Mouse (Mus musculus): ENCODE data around the gene Smad1.

Gene Smad1

GRCm38 (mm10) chr8:79360774-79361527 is 38.4 kb downstream of the Smad1 start:
- no peak for DNase-seq (ENCODE audit: low read depth in 1 of 2, low spot score in 2 of 2)

- DNase-seq (ENCODE audit: low read depth in 1 of 2, low spot score in 2 of 2) = no peak
Observed at GRCm38 (mm10) chr8:79360302-79360701, 39.0 kb downstream of the Smad1 start.

- no peak for DNase-seq (ENCODE audit: low read depth in 1 of 2, low spot score in 2 of 2)
Observed at GRCm38 (mm10) chr8:79355721-79356434, 43.4 kb downstream of the Smad1 start.

GRCm38 (mm10) chr8:79354009-79354408 is 45.3 kb downstream of the Smad1 start:
- DNase-seq (ENCODE audit: low read depth in 1 of 2, low spot score in 2 of 2) = no peak

DNA sequence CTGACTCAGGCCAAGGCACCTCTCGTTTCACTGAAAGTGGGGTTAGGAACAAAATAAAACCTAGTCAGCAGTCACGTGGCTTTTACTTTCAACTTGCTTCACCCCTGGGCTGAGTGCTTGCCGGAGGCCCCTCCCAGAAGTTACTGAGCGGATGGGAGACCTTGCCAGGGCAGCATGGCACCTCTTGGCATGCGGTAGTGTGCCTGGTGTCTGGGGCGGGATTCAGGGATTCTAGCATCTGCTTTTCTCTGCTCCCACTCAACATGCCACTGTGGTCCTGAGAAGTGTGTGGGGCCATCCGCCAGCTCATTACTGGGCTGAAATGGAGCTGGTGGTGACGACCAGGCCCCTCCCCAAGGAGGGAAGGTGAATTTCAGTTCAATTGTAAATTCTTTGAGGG is 47.4 kb downstream of the Smad1 start:
- no peak for DNase-seq (ENCODE audit: low read depth in 1 of 2, low spot score in 2 of 2)

- DNase-seq (ENCODE audit: low read depth in 1 of 2, low spot score in 2 of 2) = no peak
Observed at GRCm38 (mm10) chr8:79350805-79351204, 48.5 kb downstream of the Smad1 start.

- DNase-seq (ENCODE audit: low read depth in 1 of 2, low spot score in 2 of 2) = no peak
Observed at GRCm38 (mm10) chr8:79350094-79350593, 49.2 kb downstream of the Smad1 start.

DNA sequence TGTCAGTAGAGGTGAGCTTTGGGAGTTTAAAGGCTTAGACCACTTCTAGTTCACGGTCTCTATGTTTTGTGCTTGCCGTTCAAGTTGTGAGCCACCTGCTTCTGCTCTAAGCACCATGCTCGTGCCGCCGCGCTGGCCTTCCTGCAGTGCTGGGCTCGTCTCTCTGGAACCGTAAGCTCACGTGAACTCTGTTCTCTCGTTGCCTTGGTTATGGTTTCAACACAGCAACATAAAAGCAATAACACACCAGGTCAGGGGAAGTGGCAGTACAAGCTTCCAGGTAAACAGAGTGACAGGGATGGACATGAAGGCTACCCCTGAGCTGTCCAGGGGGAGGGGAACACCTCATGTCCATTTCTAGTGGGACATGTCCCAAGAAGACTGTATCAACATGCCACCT is 52.9 kb downstream of the Smad1 start:
- DNase-seq (ENCODE audit: low read depth in 1 of 2, low spot score in 2 of 2) = no peak

DNA sequence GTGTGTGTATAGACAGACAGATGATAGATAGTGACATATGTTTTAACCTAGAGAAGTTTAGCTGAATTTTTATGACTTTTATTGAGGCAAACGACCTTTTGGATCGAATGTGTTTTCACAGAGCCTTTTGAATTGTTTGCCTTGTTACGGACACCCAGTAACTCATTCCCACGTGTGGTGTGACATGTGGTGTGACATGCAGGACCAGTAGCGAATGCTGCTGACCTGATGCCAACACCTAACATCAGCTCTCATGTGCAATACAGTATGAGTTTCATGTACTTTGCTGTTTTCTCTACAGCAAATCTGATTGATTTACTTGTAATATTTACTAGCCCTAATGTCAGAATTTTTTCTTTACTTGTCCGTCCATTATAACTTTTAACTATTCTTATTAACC is 53.5 kb downstream of the Smad1 start:
- no peak for DNase-seq (ENCODE audit: low read depth in 1 of 2, low spot score in 2 of 2)

- DNase-seq (ENCODE audit: low read depth in 1 of 2, low spot score in 2 of 2) = no peak
Observed at GRCm38 (mm10) chr8:79341236-79341635, 58.1 kb downstream of the Smad1 start.

DNA sequence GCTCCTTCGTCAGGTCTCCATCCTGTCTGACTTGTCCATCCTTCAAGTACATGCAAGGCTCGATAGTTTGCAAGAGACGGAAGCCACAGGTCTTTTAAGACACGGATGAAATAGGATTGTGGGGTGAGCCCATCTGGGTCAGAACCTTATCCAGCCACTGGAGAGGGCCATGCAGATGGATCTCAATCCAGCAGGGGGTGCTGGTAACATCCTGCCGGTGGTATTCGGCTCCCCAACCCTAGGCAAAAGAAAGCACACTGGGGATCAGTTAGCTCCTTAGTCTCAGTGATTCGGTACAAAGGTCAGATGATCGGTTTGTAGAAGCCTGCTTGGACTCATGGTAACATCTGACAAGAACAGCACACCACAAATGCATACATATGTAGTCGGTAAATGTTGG is 59.8 kb downstream of the Smad1 start:
- DNase-seq (ENCODE audit: low read depth in 1 of 2, low spot score in 2 of 2) = no peak

DNA sequence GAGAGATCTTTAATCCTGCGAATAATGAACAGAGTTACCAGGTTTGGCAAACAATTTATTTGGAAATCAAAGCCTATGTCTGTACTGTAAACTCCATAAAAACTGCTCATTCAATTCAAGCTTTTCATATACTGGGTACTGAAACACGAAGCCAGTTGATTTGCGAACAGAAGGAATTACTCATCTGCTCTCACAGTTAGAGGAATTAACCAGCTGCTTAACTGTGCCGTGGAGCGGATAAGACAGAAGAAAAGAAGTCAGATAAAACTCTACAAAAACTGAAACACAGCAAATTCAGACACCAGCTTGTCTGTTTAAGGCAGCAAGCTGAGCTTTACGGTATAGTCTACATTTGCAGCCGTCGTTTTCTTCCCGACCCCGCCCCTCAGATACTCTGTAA is 60.7 kb downstream of the Smad1 start:
- no peak for DNase-seq (ENCODE audit: low read depth in 1 of 2, low spot score in 2 of 2)

DNA sequence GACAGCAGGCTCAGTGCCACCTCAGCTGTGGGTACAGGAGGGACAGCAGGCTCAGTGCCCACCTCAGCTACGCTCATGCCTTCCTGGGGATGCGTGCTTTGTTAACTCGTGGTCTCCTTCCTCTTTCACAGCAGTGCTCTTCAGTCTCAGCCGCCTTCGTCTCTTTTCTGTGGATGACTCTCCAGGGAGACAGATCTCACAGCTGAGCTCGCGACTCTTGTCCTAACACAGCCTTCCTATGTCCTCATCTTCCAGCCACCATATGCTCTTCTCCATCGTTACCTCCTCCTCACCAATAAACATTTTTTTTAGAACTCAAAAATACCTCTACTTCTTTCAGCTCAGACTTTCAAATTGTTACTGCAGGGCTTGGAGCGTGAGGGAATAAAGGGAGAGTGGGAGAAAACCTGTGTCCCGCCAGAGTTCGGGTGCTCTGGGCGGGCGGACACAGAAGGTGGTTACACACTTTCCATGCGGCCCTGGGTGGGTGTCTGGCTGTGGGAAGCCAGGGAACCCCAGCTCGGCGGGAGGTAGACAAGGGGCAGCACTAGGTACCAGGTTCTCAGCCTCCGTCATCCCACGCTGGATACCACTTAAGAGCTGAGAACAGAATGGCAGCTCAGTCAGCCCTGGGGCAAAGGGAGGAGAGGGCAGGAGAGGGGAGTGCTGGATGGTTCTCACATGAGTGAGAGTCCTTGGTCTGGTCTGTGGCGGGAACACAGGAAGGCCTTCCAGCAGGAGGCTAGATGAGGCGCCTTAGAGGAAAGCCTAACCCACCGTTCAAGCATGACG is 67.0 kb downstream of the Smad1 start:
- no peak for DNase-seq (ENCODE audit: low read depth in 1 of 2, low spot score in 2 of 2)

- DNase-seq (ENCODE audit: low read depth in 1 of 2, low spot score in 2 of 2) = no peak
Observed at GRCm38 (mm10) chr8:79331571-79331970, 67.7 kb downstream of the Smad1 start.

DNA sequence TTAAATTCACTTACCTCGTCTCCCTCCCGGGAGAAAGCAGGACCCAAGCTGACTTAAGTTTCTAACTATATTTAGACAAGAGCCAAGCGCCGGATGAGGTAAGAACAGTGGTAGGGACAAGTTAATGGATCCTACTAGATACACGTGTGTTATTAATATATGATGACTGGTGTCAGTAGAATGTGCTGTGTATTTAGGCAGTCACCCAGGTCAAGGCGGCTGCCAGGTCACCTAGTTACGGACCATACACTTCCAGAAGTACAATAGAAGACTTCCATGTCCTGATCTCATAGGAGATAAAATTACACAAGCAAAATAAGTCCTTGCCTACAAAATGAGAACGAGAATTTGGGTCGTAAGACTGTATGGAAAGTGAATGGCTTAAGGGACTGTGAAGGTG is 68.3 kb downstream of the Smad1 start:
- DNase-seq (ENCODE audit: low read depth in 1 of 2, low spot score in 2 of 2) = no peak

GRCm38 (mm10) chr8:79329735-79330134 is 69.6 kb downstream of the Smad1 start:
- DNase-seq (ENCODE audit: low read depth in 1 of 2, low spot score in 2 of 2) = no peak

- no peak for DNase-seq (ENCODE audit: low read depth in 1 of 2, low spot score in 2 of 2)
Observed at GRCm38 (mm10) chr8:79329182-79329581, 70.1 kb downstream of the Smad1 start.

DNA sequence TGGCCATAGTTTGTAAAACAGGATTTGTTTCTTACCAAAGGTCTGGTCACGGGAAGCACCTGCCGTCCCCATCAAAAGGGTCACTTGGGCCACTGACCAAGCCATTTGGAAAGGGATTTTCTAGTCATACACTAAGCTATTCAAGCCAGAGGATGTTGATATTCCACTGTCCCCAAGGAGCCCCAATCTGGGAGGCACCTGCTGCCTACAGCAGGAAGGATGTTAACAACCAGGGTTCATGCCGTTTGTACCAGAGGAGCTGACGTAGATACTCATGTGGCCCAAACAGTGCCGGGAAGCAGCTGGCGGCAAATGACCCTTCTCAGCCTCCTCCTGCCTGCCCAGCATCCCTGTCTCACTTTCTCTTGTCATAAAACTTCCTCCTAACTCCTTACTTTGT is 73.8 kb downstream of the Smad1 start:
- DNase-seq (ENCODE audit: low read depth in 1 of 2, low spot score in 2 of 2) = no peak

- no peak for DNase-seq (ENCODE audit: low read depth in 1 of 2, low spot score in 2 of 2)
Observed at GRCm38 (mm10) chr8:79324928-79325327, 74.4 kb downstream of the Smad1 start.

DNA sequence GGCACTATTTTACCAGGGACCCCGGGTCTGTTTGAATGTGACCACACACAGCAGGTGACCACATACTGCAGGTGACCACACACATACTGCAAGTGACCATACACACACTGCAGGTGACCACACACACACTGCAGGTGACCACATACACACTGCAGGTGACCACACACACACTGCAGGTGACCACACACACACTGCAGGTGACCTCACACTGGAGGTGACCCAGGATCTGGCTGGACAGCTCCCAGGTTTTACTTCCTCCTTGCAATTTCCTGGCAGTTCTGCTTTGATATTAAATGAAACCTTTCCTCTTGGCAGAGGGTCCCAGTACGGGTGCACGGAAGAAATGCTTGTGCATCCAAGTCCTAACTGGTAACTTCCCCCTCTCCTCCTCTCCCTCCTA is 75.3 kb downstream of the Smad1 start:
- no peak for DNase-seq (ENCODE audit: low read depth in 1 of 2, low spot score in 2 of 2)

GRCm38 (mm10) chr8:79323121-79323520 is 76.2 kb downstream of the Smad1 start:
- no peak for DNase-seq (ENCODE audit: low read depth in 1 of 2, low spot score in 2 of 2)

DNA sequence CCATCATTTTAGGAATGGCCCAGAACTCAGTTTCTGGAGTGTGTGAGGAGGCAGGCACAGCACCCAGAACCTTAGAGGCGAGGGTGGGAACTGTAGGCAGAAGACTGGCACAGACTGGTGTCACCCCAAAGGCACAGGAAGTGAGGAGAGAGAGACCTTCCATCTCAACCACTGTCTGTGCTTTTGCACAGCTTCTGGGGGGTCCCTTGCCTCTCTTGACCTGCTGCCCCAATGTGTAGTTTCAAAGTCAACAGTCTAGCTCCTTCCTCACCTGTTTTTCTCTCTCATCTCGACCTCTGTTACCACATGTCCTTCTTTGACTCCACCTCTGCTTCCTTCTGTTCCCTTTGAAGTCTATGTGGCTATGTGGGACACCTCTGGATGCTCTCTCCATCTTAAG is 88.5 kb downstream of the Smad1 start:
- DNase-seq (ENCODE audit: low read depth in 1 of 2, low spot score in 2 of 2) = no peak

Measured in monocyte, adult 2 months (primary cell).